Mouse (Mus musculus) hindbrain, postnatal 0 days (tissue): ENCODE measurements around the gene Ppl. TPM values are rescaled to one million over a fixed set of nuclear protein-coding genes. Genes with fewer than 3 reads are reported as not detected.

Experiments used
- ATAC-seq: fragments of 200-750 bp; cut with Nextera tagmentation; 2 replicates; pipeline ENCODE4 v1.8.0; 2017; ENCODE audit warnings: mild to moderate bottlenecking, moderate TSS enrichment, moderate library complexity
- DNase-seq: peaks from one replicate; pipeline ENCODE4 v3.0.0-alpha.2; 2015; ENCODE audit warnings: low spot score
- H3K27ac ChIP-seq: fragments of 300-500 bp; sonication (generic); 2 replicates; pipeline ENCODE4 v1.5.1; 2014; ENCODE audit warnings: mild to moderate bottlenecking
- H3K27me3 ChIP-seq: fragments of 300-500 bp; sonication (generic); 2 replicates; pipeline ENCODE4 v1.6.1; 2014; ENCODE audit warnings: low read length, mixed read lengths; ENCODE audit not compliant: insufficient read depth
- H3K36me3 ChIP-seq: fragments of 300-500 bp; sonication (generic); 2 replicates; pipeline ENCODE4 v1.6.1; 2014; ENCODE audit warnings: low read length, mixed read lengths; ENCODE audit not compliant: insufficient read depth
- H3K4me1 ChIP-seq: fragments of 300-500 bp; sonication (generic); 2 replicates; pipeline ENCODE4 v1.6.1; 2014; ENCODE audit warnings: antibody characterized with exemption, low read length, mixed read lengths; ENCODE audit not compliant: insufficient read depth
- H3K4me2 ChIP-seq: fragments of 300-500 bp; sonication (generic); 2 replicates; pipeline ENCODE4 v1.6.1; 2014; ENCODE audit warnings: low read depth, mild to moderate bottlenecking, low read length, moderate library complexity, mixed read lengths
- H3K4me3 ChIP-seq: fragments of 300-500 bp; sonication (generic); 2 replicates; pipeline ENCODE4 v1.5.1; 2014; ENCODE audit warnings: low read length
- H3K9ac ChIP-seq: fragments of 300-500 bp; sonication (generic); replicated peaks from 2 replicates; pipeline ENCODE4 v1.6.1; 2014; ENCODE audit warnings: mild to moderate bottlenecking, low read length, moderate library complexity, mixed read lengths
- H3K9me3 ChIP-seq: fragments of 300-500 bp; sonication (generic); 2 replicates; pipeline ENCODE4 v1.6.1; 2016; ENCODE audit warnings: low read length, mixed read lengths
- CTCF ChIP-seq: IDR thresholded peaks from 2 replicates; pipeline ENCODE4 v1.5.1; 2016; ENCODE audit warnings: antibody characterized with exemption, control low read depth, low read depth
- WGBS: fragments of 180-500 bp; shearing (Covaris S2); extraction: QIAGEN DNeasy Blood & Tissue Kit; methylation state at CpG from one replicate; pipeline ENCODE4 v1.1.7; 2014; 5-methylcytosine and 5-hydroxymethylcytosine counted together
- polyA plus RNA-seq: library from polyadenylated mRNA; unstranded; fragments of >200 nt; fragmentation: Nextera tagmentation; extraction: Ambion mirVana; gene quantifications from 2 replicates; pipeline ENCODE4 v1.2.1, GENCODE M21; 2015
- total RNA-seq: library from RNA; depleted of rRNA; stranded (reverse); fragments of >200 nt; gene quantifications from 2 replicates; pipeline ENCODE4 v1.2.3, GENCODE M21; 2014

The Ppl gene
- total and polyA plus RNA-seq, 2 experiments from 2014 or later, result 0.16 TPM

- WGBS, result 46% methylated on average over 4 of the region's 4 CpGs
- no peak overlapping the region for H3K9ac ChIP-seq
- no peaks in the 10 kb centered on the region for H3K9me3 ChIP-seq
- H3K27ac ChIP-seq, result no peak overlapping the region
- TF ChIP-seq CTCF, result no peak
- no peaks in the 10 kb centered on the region for H3K36me3 ChIP-seq
- H3K4me2 ChIP-seq, result no peak overlapping the region
- no peaks in the 10 kb centered on the region for H3K4me1 ChIP-seq
- H3K27me3 ChIP-seq, result no peaks in the 10 kb centered on the region
- no peak for ATAC-seq
- H3K4me3 ChIP-seq, result no peak overlapping the region
- DNase-seq, result no peak
Measured at GRCm38 (mm10) chr16:5113002-5113550, 19.1 kb downstream of the Ppl start.

- TF ChIP-seq CTCF, result no peak
- H3K4me2 ChIP-seq, result no peak overlapping the region
- ATAC-seq (no peak), DNase-seq (no peak)
- H3K36me3 ChIP-seq, result no peaks in the 10 kb centered on the region
- no peak overlapping the region for H3K27ac ChIP-seq
- 86% methylated on average over 3 of the region's 3 CpGs for WGBS
- no peaks in the 10 kb centered on the region for H3K27me3 ChIP-seq
- H3K9ac ChIP-seq, result no peak overlapping the region
- H3K4me3 ChIP-seq, result no peak overlapping the region
- no peaks in the 10 kb centered on the region for H3K4me1 ChIP-seq
- H3K9me3 ChIP-seq, result no peaks in the 10 kb centered on the region
Measured at GRCm38 (mm10) chr16:5111021-5111420, 21.2 kb downstream of the Ppl start.

- Histone ChIP-seq H3K9me3 (no peaks in the 10 kb centered on the region), H3K4me3 (no peak overlapping the region), H3K9ac (no peak overlapping the region), H3K27me3 (no peaks in the 10 kb centered on the region), H3K27ac (no peak overlapping the region), H3K4me1 (no peaks in the 10 kb centered on the region), H3K4me2 (no peak overlapping the region), H3K36me3 (no peaks in the 10 kb centered on the region)
- no peak for DNase-seq
- WGBS, result 85% methylated on average over 7 of the region's 7 CpGs
- no peak for ATAC-seq
- TF ChIP-seq CTCF, result no peak
Measured at GRCm38 (mm10) chr16:5109877-5110276, 22.3 kb downstream of the Ppl start.

GRCm38 (mm10) chr16:5101000-5101399 lies 31.2 kb downstream of the Ppl start:
- TF ChIP-seq CTCF, result no peak

GRCm38 (mm10) chr16:5096504-5096903 lies 35.7 kb downstream of the Ppl start:
- ATAC-seq (no peak), DNase-seq (no peak)
- TF ChIP-seq CTCF, result no peak
- no peak overlapping the region for H3K9ac ChIP-seq
- no peak overlapping the region for H3K27ac ChIP-seq
- H3K27me3 ChIP-seq, result no peaks in the 10 kb centered on the region
- no peaks in the 10 kb centered on the region for H3K4me1 ChIP-seq
- no peak overlapping the region for H3K4me2 ChIP-seq
- WGBS, result 81% methylated on average over 8 of the region's 8 CpGs
- H3K36me3 ChIP-seq, result no peaks in the 10 kb centered on the region
- H3K4me3 ChIP-seq, result no peak overlapping the region
- H3K9me3 ChIP-seq, result no peaks in the 10 kb centered on the region

More at GRCm38 (mm10) chr16:5101000-5101399, 31.2 kb downstream of the Ppl start:
- DNase-seq (peak; percentile 57), ATAC-seq (no peak)
- no peak overlapping the region for H3K4me2 ChIP-seq
- WGBS, result 59% methylated on average over 6 of the region's 6 CpGs
- H3K9me3 ChIP-seq, result no peaks in the 10 kb centered on the region
- H3K36me3 ChIP-seq, result no peaks in the 10 kb centered on the region
- no peak overlapping the region for H3K4me3 ChIP-seq
- no peaks in the 10 kb centered on the region for H3K4me1 ChIP-seq
- H3K27me3 ChIP-seq, result no peaks in the 10 kb centered on the region
- H3K27ac ChIP-seq, result no peak overlapping the region
- no peak overlapping the region for H3K9ac ChIP-seq

GRCm38 (mm10) chr16:5093285-5093684 lies 38.9 kb downstream of the Ppl start:
- Histone ChIP-seq H3K4me3 (no peak overlapping the region), H3K27ac (no peak overlapping the region), H3K36me3 (no peaks in the 10 kb centered on the region), H3K9ac (no peak overlapping the region), H3K4me2 (no peak overlapping the region), H3K27me3 (no peaks in the 10 kb centered on the region), H3K4me1 (no peaks in the 10 kb centered on the region), H3K9me3 (no peaks in the 10 kb centered on the region)
- no peak for DNase-seq
- TF ChIP-seq CTCF, result no peak
- no peak for ATAC-seq
- WGBS, result 74% methylated on average over 5 of the region's 5 CpGs

- TF ChIP-seq CTCF, result no peak
- H3K27ac ChIP-seq, result no peak overlapping the region
- no peaks in the 10 kb centered on the region for H3K9me3 ChIP-seq
- H3K4me3 ChIP-seq, result no peak overlapping the region
- H3K27me3 ChIP-seq, result no peaks in the 10 kb centered on the region
- no peak overlapping the region for H3K4me2 ChIP-seq
- no peaks in the 10 kb centered on the region for H3K4me1 ChIP-seq
- H3K9ac ChIP-seq, result no peak overlapping the region
- 81% methylated on average over 10 of the region's 10 CpGs for WGBS
- no peak for ATAC-seq
- DNase-seq, result no peak
- peaks cover 25% of the 10 kb centered on the region for H3K36me3 ChIP-seq
Measured at GRCm38 (mm10) chr16:5089021-5089420, 43.2 kb downstream of the Ppl start.
